Mouse (Mus musculus): ENCODE measurements around the gene Dnm3. TPM values are rescaled to one million over a fixed set of nuclear protein-coding genes. Genes with fewer than 3 reads are reported as not detected.

The Dnm3 gene
- polyA plus RNA-seq, 1 experiment from 2014 or later, result 1.1 TPM

- H3K27me3 ChIP-seq (replicated peaks), result no peaks in the 10 kb centered on the region
- H3K4me2 ChIP-seq, result no peak overlapping the region
- H3K4me1 ChIP-seq, result no peaks in the 10 kb centered on the region
- ATAC-seq, result no peak
- H3K36me3 ChIP-seq, result no peaks in the 10 kb centered on the region
- no peak overlapping the region for H3K9ac ChIP-seq
- H3K9me3 ChIP-seq (replicated peaks), result no peaks in the 10 kb centered on the region
- no peak overlapping the region for H3K27ac ChIP-seq
- no peak overlapping the region for H3K4me3 ChIP-seq
- WGBS (ENCODE audit: insufficient replicate concordance), result 64% methylated on average over 4 of the region's 4 CpGs
Measured at GRCm38 (mm10) chr1:162354780-162355179, 123.1 kb downstream of the Dnm3 start.

GRCm38 (mm10) chr1:162353831-162354230 lies 124.0 kb downstream of the Dnm3 start:
- no peak overlapping the region for H3K4me2 ChIP-seq
- 78% methylated on average over 4 of the region's 4 CpGs for WGBS (ENCODE audit: insufficient replicate concordance)
- H3K4me3 ChIP-seq, result no peak overlapping the region
- no peaks in the 10 kb centered on the region for H3K9me3 ChIP-seq (replicated peaks)
- ATAC-seq, result no peak
- no peaks in the 10 kb centered on the region for H3K4me1 ChIP-seq
- no peaks in the 10 kb centered on the region for H3K27me3 ChIP-seq (replicated peaks)
- no peak overlapping the region for H3K9ac ChIP-seq
- H3K27ac ChIP-seq, result no peak overlapping the region
- no peaks in the 10 kb centered on the region for H3K36me3 ChIP-seq

- H3K36me3 ChIP-seq, result no peaks in the 10 kb centered on the region
- WGBS (ENCODE audit: insufficient replicate concordance), result 70% methylated on average over 6 of the region's 6 CpGs
- H3K4me1 ChIP-seq, result no peaks in the 10 kb centered on the region
- H3K27ac ChIP-seq, result no peak overlapping the region
- no peak overlapping the region for H3K9ac ChIP-seq
- no peaks in the 10 kb centered on the region for H3K9me3 ChIP-seq (replicated peaks)
- no peaks in the 10 kb centered on the region for H3K27me3 ChIP-seq (replicated peaks)
- no peak overlapping the region for H3K4me3 ChIP-seq
- ATAC-seq, result no peak
- no peak overlapping the region for H3K4me2 ChIP-seq
Measured at GRCm38 (mm10) chr1:162349306-162349705, 128.5 kb downstream of the Dnm3 start.

GRCm38 (mm10) chr1:162346456-162347011 lies 131.3 kb downstream of the Dnm3 start:
- Histone ChIP-seq H3K4me1 (no peaks in the 10 kb centered on the region), H3K9me3 (replicated peaks) (no peaks in the 10 kb centered on the region), H3K4me3 (no peak overlapping the region), H3K36me3 (no peaks in the 10 kb centered on the region), H3K27ac (no peak overlapping the region), H3K27me3 (replicated peaks) (no peaks in the 10 kb centered on the region), H3K4me2 (no peak overlapping the region), H3K9ac (no peak overlapping the region)
- no peak for ATAC-seq
- WGBS (ENCODE audit: insufficient replicate concordance), result 66% methylated on average over 4 of the region's 4 CpGs

- 70% methylated on average over 1 of the region's 1 CpGs for WGBS (ENCODE audit: insufficient replicate concordance)
- no peak overlapping the region for H3K9ac ChIP-seq
- no peak for ATAC-seq
Measured at GRCm38 (mm10) chr1:162337170-162337569, 140.7 kb downstream of the Dnm3 start.

GRCm38 (mm10) chr1:162336640-162337039 lies 141.2 kb downstream of the Dnm3 start:
- H3K27me3 ChIP-seq (replicated peaks), result no peaks in the 10 kb centered on the region
- no peak overlapping the region for H3K4me3 ChIP-seq
- no peak overlapping the region for H3K9ac ChIP-seq
- H3K4me1 ChIP-seq, result no peaks in the 10 kb centered on the region
- no peak for ATAC-seq
- 30% methylated on average over 1 of the region's 1 CpGs for WGBS (ENCODE audit: insufficient replicate concordance)
- no peaks in the 10 kb centered on the region for H3K9me3 ChIP-seq (replicated peaks)
- no peaks in the 10 kb centered on the region for H3K36me3 ChIP-seq
- H3K4me2 ChIP-seq, result no peak overlapping the region
- no peak overlapping the region for H3K27ac ChIP-seq

More at GRCm38 (mm10) chr1:162337170-162337569, 140.7 kb downstream of the Dnm3 start:
- H3K27me3 ChIP-seq (replicated peaks), result no peaks in the 10 kb centered on the region
- H3K4me3 ChIP-seq, result no peak overlapping the region
- no peak overlapping the region for H3K4me2 ChIP-seq
- no peaks in the 10 kb centered on the region for H3K9me3 ChIP-seq (replicated peaks)
- no peaks in the 10 kb centered on the region for H3K36me3 ChIP-seq
- H3K27ac ChIP-seq, result no peak overlapping the region
- H3K4me1 ChIP-seq, result no peaks in the 10 kb centered on the region

- no peak overlapping the region for H3K27ac ChIP-seq
- no peak for ATAC-seq
- H3K9ac ChIP-seq, result no peak overlapping the region
- no peaks in the 10 kb centered on the region for H3K36me3 ChIP-seq
- no peak overlapping the region for H3K4me3 ChIP-seq
- no peak overlapping the region for H3K4me2 ChIP-seq
- no peaks in the 10 kb centered on the region for H3K4me1 ChIP-seq
- H3K27me3 ChIP-seq (replicated peaks), result no peaks in the 10 kb centered on the region
- no peaks in the 10 kb centered on the region for H3K9me3 ChIP-seq (replicated peaks)
- 53% methylated on average over 3 of the region's 3 CpGs for WGBS (ENCODE audit: insufficient replicate concordance)
Measured at GRCm38 (mm10) chr1:162336224-162336623, 141.6 kb downstream of the Dnm3 start.

GRCm38 (mm10) chr1:162328673-162329072 lies 149.2 kb downstream of the Dnm3 start:
- Histone ChIP-seq H3K9me3 (replicated peaks) (no peaks in the 10 kb centered on the region), H3K9ac (no peak overlapping the region), H3K4me2 (no peak overlapping the region), H3K27ac (no peak overlapping the region), H3K36me3 (no peaks in the 10 kb centered on the region), H3K27me3 (replicated peaks) (no peaks in the 10 kb centered on the region), H3K4me1 (no peaks in the 10 kb centered on the region), H3K4me3 (no peak overlapping the region)
- 61% methylated on average over 4 of the region's 4 CpGs for WGBS (ENCODE audit: insufficient replicate concordance)
- no peak for ATAC-seq

- no peak overlapping the region for H3K4me3 ChIP-seq
- 51% methylated on average over 2 of the region's 2 CpGs for WGBS (ENCODE audit: insufficient replicate concordance)
- no peak overlapping the region for H3K4me2 ChIP-seq
- ATAC-seq, result no peak
- no peaks in the 10 kb centered on the region for H3K27me3 ChIP-seq (replicated peaks)
- no peaks in the 10 kb centered on the region for H3K9me3 ChIP-seq (replicated peaks)
- H3K36me3 ChIP-seq, result no peaks in the 10 kb centered on the region
- no peak overlapping the region for H3K27ac ChIP-seq
- no peaks in the 10 kb centered on the region for H3K4me1 ChIP-seq
- H3K9ac ChIP-seq, result no peak overlapping the region
Measured at GRCm38 (mm10) chr1:162327631-162328030, 150.2 kb downstream of the Dnm3 start.

GRCm38 (mm10) chr1:162324412-162324811 lies 153.4 kb downstream of the Dnm3 start:
- H3K4me2 ChIP-seq, result no peak overlapping the region
- no peaks in the 10 kb centered on the region for H3K4me1 ChIP-seq
- no peak overlapping the region for H3K4me3 ChIP-seq
- no peak overlapping the region for H3K9ac ChIP-seq
- 53% methylated on average over 4 of the region's 4 CpGs for WGBS (ENCODE audit: insufficient replicate concordance)
- H3K36me3 ChIP-seq, result no peaks in the 10 kb centered on the region
- no peak for ATAC-seq
- H3K9me3 ChIP-seq (replicated peaks), result no peaks in the 10 kb centered on the region
- no peak overlapping the region for H3K27ac ChIP-seq
- no peaks in the 10 kb centered on the region for H3K27me3 ChIP-seq (replicated peaks)

- no peaks in the 10 kb centered on the region for H3K4me1 ChIP-seq
- 62% methylated on average over 2 of the region's 2 CpGs for WGBS (ENCODE audit: insufficient replicate concordance)
- no peaks in the 10 kb centered on the region for H3K9me3 ChIP-seq (replicated peaks)
- H3K27ac ChIP-seq, result no peak overlapping the region
- no peak for ATAC-seq
- no peak overlapping the region for H3K4me3 ChIP-seq
- no peak overlapping the region for H3K9ac ChIP-seq
- H3K27me3 ChIP-seq (replicated peaks), result no peaks in the 10 kb centered on the region
- H3K4me2 ChIP-seq, result no peak overlapping the region
- no peaks in the 10 kb centered on the region for H3K36me3 ChIP-seq
Measured at GRCm38 (mm10) chr1:162323142-162323541, 154.7 kb downstream of the Dnm3 start.

- no peak overlapping the region for H3K9ac ChIP-seq
- H3K27ac ChIP-seq, result no peak overlapping the region
- no peak overlapping the region for H3K4me3 ChIP-seq
- ATAC-seq, result 0 out of 2 replicates have a peak, but pooled peaks have one; percentile 21
- H3K9me3 ChIP-seq (replicated peaks), result no peaks in the 10 kb centered on the region
- H3K36me3 ChIP-seq, result no peaks in the 10 kb centered on the region
- WGBS (ENCODE audit: insufficient replicate concordance), result 36% methylated on average over 11 of the region's 11 CpGs
- H3K4me2 ChIP-seq, result no peak overlapping the region
- H3K4me1 ChIP-seq, result 0 out of 2 replicates have a peak, but pooled peaks cover 3% of the 10 kb centered on the region
- H3K27me3 ChIP-seq (replicated peaks), result no peaks in the 10 kb centered on the region
Measured at GRCm38 (mm10) chr1:162313451-162314276, 164.2 kb downstream of the Dnm3 start.
